Comparison of ENCODE assay signal across 18 mouse cellular contexts in genomic region chr3:135677064-135677463, GRCm38 (mm10).
"Had no signal": no experiment of that assay in that cellular context is flagged by ENCODE, and none has a peak within 500 bp of the region (broad histone marks: within the 10 kb centered on the region; RNA-seq: fewer than 3 reads in every experiment).

No protein-coding gene starts in this region.

- H3K4me2 ChIP-seq: lung, embryonic 14.5 days; midbrain, embryonic 12.5 days; neural tube, embryonic 13.5 days; neural tube, embryonic 15.5 days had no signal

- H3K36me3 ChIP-seq: midbrain, embryonic 10.5 days; midbrain, embryonic 12.5 days; neural tube, embryonic 13.5 days; neural tube, embryonic 15.5 days had no signal

- DNase-seq: lung, embryonic 14.5 days; lung, postnatal 10 days; lung, postnatal 4 days; midbrain, embryonic 14.5 days; retina, postnatal 1 day; right cerebral cortex, adult 18-20 months; right cerebral cortex, postnatal 25 days; right cerebral cortex, postnatal 4 days; spleen, adult 18-20 months; thymus, adult 18-20 months; thymus, postnatal 14 days; thymus, postnatal 36 days had no signal

- H3K9me3 ChIP-seq: midbrain, embryonic 10.5 days; midbrain, embryonic 12.5 days; neural tube, embryonic 13.5 days; neural tube, embryonic 15.5 days had no signal

- H3K27ac ChIP-seq: midbrain, embryonic 10.5 days; midbrain, embryonic 12.5 days; neural tube, embryonic 13.5 days; neural tube, embryonic 15.5 days had no signal

- H3K27me3 ChIP-seq: midbrain, embryonic 12.5 days; neural tube, embryonic 13.5 days; neural tube, embryonic 15.5 days had no signal

- H3K4me3 ChIP-seq: midbrain, embryonic 10.5 days; midbrain, embryonic 12.5 days; myocyte; neural tube, embryonic 13.5 days; neural tube, embryonic 15.5 days had no signal

- H3K9ac ChIP-seq: lung, embryonic 14.5 days; midbrain, embryonic 12.5 days; neural tube, embryonic 13.5 days; neural tube, embryonic 15.5 days had no signal

- ATAC-seq: midbrain, embryonic 16.5 days had no signal
